Mouse (Mus musculus) neural tube, embryonic 11.5 days (tissue): ENCODE measurements around the gene Atp6v0a4. TPM values are rescaled to one million over a fixed set of nuclear protein-coding genes. Genes with fewer than 3 reads are reported as not detected.

Experiments used
- ATAC-seq: fragments of 200-750 bp; cut with Nextera tagmentation; 2 replicates; pipeline ENCODE4 v1.8.0; 2017; ENCODE audit warnings: moderate number of reproducible peaks, mild to moderate bottlenecking, moderate TSS enrichment, moderate library complexity; ENCODE audit not compliant: insufficient read depth, low FRiP score, low TSS enrichment
- DNase-seq: peaks from one replicate; pipeline ENCODE4 v3.0.0-alpha.2; 2015; ENCODE audit warnings: low spot score
- H3K27ac ChIP-seq: fragments of 300-500 bp; sonication (generic); 2 replicates; pipeline ENCODE4 v1.5.1; 2014; ENCODE audit warnings: low read depth, mild to moderate bottlenecking, low read length
- H3K27me3 ChIP-seq: fragments of 300-500 bp; sonication (generic); 2 replicates; pipeline ENCODE4 v1.6.1; 2014; ENCODE audit warnings: mild to moderate bottlenecking, low read length, mixed read lengths; ENCODE audit not compliant: control insufficient read depth, insufficient read depth
- H3K36me3 ChIP-seq: fragments of 300-500 bp; sonication (generic); 2 replicates; pipeline ENCODE4 v1.6.1; 2014; ENCODE audit warnings: mild to moderate bottlenecking, low read length, moderate library complexity, mixed read lengths; ENCODE audit not compliant: control insufficient read depth, insufficient read depth
- H3K4me1 ChIP-seq: fragments of 300-500 bp; sonication (generic); 2 replicates; pipeline ENCODE4 v1.6.1; 2014; ENCODE audit warnings: low read length, mixed read lengths; ENCODE audit not compliant: control insufficient read depth, insufficient read depth
- H3K4me2 ChIP-seq: fragments of 300-500 bp; sonication (generic); 2 replicates; pipeline ENCODE4 v1.6.1; 2014; ENCODE audit warnings: low read depth, mild to moderate bottlenecking, moderate library complexity
- H3K4me3 ChIP-seq: fragments of 300-500 bp; sonication (generic); 2 replicates; pipeline ENCODE4 v1.5.1; 2014; ENCODE audit warnings: low read depth, low read length
- H3K9ac ChIP-seq: fragments of 300-500 bp; sonication (generic); 2 replicates; pipeline ENCODE4 v1.6.1; 2014; ENCODE audit warnings: mild to moderate bottlenecking, low read length
- H3K9me3 ChIP-seq: fragments of 300-500 bp; sonication (generic); 2 replicates; pipeline ENCODE4 v1.6.1; 2016; ENCODE audit warnings: low read length; ENCODE audit not compliant: control insufficient read depth
- WGBS: fragments of 180-500 bp; shearing (Covaris S2); extraction: QIAGEN DNeasy Blood & Tissue Kit; methylation state at CpG from one replicate; pipeline ENCODE4 v1.1.7; 2014; 5-methylcytosine and 5-hydroxymethylcytosine counted together
- polyA plus RNA-seq: library from polyadenylated mRNA; unstranded; fragments of >200 nt; fragmentation: Nextera tagmentation; extraction: Ambion mirVana; gene quantifications from 2 replicates; pipeline ENCODE4 v1.2.1, GENCODE M21; 2014

The Atp6v0a4 gene
- polyA plus RNA-seq, 1 experiment from 2014 or later = not detected

DNA sequence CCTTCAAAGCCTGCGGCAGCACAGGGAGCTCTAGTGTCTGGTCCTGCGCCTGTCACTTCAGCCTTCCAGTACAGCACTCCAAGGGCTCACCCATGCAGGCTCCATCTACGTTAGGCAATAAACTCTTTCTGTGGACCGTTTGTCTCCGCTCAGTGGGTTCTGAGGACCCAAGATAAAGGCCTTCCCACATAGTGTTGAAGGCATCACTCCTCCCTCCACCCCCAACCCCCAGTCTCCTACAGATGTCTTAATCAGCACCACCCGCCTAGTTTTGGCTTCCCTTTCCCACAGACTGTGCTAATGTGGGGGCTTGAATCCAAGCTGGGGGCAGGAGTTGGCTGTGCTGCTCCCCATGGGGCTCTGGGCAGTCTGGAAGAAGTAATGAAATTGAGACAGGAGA, 20.6 kb downstream of the Atp6v0a4 start:
- Histone ChIP-seq H3K27me3 (no peaks in the 10 kb centered on the region), H3K36me3 (no peaks in the 10 kb centered on the region), H3K27ac (no peak overlapping the region), H3K4me3 (no peak overlapping the region), H3K9me3 (no peaks in the 10 kb centered on the region), H3K4me1 (no peaks in the 10 kb centered on the region), H3K4me2 (no peak overlapping the region), H3K9ac (no peak overlapping the region)
- WGBS = 47% methylated on average over 6 of the region's 6 CpGs
- DNase-seq (no peak), ATAC-seq (no peak)

DNA sequence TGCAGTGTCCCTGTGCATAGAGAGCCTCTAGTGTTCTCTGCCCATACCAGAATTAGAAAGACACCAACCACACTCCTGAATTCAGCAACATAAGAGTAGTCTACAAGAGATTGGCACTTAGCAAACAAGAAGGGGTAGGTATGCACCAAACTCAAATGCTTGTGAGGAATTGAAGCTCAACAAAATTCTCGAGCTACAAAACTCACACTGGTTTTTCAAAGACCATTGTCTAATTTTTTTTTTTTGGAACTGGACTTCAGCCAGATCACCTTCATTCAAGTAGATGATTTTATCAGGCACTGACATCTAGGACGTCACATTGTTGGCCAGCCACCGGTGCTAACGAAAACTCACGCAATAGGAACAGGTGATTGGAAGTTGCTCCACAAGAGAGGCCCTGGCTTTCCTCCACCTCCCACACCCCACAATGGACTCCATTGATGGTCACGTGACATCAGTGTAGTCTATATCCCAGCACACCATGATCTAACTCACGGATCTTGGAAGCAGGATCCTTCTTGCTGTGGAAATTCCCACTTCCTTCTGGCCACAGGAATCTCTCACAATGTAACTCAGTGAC, 22.1 kb downstream of the Atp6v0a4 start:
- H3K4me2 ChIP-seq = no peak overlapping the region
- 84% methylated on average over 7 of the region's 7 CpGs for WGBS
- H3K27ac ChIP-seq = no peak overlapping the region
- ATAC-seq (no peak), DNase-seq (no peak)
- H3K9ac ChIP-seq = no peak overlapping the region
- no peaks in the 10 kb centered on the region for H3K4me1 ChIP-seq
- no peaks in the 10 kb centered on the region for H3K9me3 ChIP-seq
- H3K4me3 ChIP-seq = no peak overlapping the region
- no peaks in the 10 kb centered on the region for H3K27me3 ChIP-seq
- no peaks in the 10 kb centered on the region for H3K36me3 ChIP-seq

DNA sequence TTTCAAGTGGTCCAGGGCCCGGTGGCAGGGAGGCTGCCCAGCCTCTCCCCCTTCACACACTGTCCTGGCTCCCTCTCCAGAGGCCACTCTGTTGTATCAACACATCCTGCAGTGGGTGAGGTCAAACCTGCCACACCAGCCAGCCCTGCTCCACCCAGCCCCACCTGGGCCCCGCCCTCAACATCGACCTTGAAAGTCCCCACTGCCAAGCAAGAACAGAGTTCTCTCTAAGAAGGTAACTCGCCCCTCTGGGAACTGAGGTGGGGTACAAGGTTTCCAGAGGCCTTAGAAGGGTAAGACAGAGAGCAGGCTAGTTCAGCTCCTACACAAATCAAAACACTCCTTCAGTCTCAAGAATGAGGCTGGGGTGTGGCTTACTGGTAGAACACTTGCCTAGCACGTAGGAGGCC, 27.4 kb downstream of the Atp6v0a4 start:
- no peak overlapping the region for H3K4me2 ChIP-seq
- H3K4me1 ChIP-seq = no peaks in the 10 kb centered on the region
- H3K4me3 ChIP-seq = no peak overlapping the region
- no peak for ATAC-seq
- no peak for DNase-seq
- no peak overlapping the region for H3K27ac ChIP-seq
- H3K9ac ChIP-seq = no peak overlapping the region
- 75% methylated on average over 5 of the region's 5 CpGs for WGBS
- no peaks in the 10 kb centered on the region for H3K27me3 ChIP-seq
- H3K9me3 ChIP-seq = no peaks in the 10 kb centered on the region
- H3K36me3 ChIP-seq = no peaks in the 10 kb centered on the region

DNA sequence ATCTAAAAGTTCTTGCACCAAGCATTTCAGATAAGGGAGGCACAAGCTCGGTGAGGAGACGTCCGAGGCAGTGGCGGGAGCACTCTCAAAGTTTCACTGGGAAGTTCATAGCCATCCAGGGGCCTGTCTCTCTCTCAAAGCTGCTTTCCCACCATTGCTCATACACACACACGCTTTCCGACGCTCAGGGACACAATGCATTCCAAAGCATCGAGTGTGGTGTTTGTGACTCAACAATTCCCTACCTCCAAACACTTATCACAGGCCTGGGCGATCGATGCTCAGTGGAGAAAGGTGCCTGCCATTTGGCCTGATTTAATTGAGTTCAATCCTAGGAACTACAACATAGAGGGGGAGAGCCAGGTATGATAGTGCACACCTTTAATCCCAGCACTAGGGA, 29.7 kb downstream of the Atp6v0a4 start:
- 93% methylated on average over 10 of the region's 10 CpGs for WGBS
- Histone ChIP-seq H3K36me3 (no peaks in the 10 kb centered on the region), H3K4me2 (no peak overlapping the region), H3K9ac (no peak overlapping the region), H3K9me3 (no peaks in the 10 kb centered on the region), H3K4me1 (no peaks in the 10 kb centered on the region), H3K27me3 (no peaks in the 10 kb centered on the region), H3K4me3 (no peak overlapping the region), H3K27ac (no peak overlapping the region)
- no peak for DNase-seq
- no peak for ATAC-seq

DNA sequence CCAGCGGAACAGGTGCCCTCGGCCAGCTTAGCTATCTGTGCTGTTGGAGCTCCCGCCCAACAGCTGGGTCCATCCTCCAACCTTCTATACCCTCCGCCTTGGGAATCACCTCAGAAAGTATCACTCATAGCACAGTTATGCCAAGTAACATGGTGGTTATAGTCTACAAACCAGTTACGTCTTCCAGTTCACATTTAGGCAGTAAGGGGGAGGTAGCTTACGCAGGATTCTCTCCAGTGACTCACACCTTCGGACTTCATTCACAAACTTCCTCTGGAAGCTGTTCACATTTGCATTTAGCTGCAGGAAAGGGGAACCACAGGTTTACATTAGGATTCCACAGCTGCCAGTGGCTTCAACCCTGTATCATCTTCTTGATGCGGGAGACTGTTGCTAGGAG, 31.8 kb downstream of the Atp6v0a4 start:
- no peak for DNase-seq
- no peaks in the 10 kb centered on the region for H3K4me1 ChIP-seq
- H3K4me3 ChIP-seq = no peak overlapping the region
- WGBS = 96% methylated on average over 8 of the region's 8 CpGs
- no peaks in the 10 kb centered on the region for H3K9me3 ChIP-seq
- H3K36me3 ChIP-seq = no peaks in the 10 kb centered on the region
- H3K27ac ChIP-seq = no peak overlapping the region
- no peak for ATAC-seq
- no peaks in the 10 kb centered on the region for H3K27me3 ChIP-seq
- no peak overlapping the region for H3K9ac ChIP-seq
- H3K4me2 ChIP-seq = no peak overlapping the region

DNA sequence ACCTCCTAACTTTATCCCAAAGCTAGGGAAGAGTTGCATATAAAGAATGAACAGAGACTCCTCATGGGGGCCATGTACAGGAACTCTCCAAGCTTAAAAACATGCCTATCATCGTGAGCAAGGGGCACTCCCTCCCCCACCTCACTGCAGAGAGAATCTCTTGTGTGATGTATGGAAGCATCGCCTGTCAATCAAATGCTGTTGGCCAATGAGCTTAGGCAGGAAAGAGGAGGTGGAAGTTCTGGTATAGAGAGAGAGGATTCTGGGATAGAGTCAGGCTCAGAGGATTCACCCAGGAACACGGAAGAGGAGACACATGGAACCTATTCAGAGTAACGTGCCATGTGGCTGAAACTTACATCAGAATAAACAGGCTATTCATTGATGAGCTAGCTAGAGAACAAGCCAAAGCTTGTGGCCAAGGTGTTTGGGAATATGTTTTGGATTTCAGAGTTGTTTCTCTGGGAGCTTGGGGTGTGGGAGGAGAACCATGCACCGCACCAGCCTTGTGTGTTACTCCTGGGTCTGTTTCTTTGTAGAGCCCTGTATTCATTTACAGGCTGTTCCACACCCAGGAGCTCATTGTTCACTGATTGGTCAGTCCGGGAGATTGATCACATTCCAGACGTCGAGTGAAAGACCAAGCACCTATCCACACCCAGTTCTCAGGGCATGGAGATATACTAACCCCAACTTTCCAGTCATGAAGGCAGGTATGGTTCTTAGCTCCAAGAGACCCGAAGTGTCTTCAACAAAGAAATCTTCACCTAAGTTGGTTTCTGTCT, 37.0 kb downstream of the Atp6v0a4 start:
- WGBS = 82% methylated on average over 9 of the region's 9 CpGs
- H3K9me3 ChIP-seq = no peaks in the 10 kb centered on the region
- no peaks in the 10 kb centered on the region for H3K36me3 ChIP-seq
- H3K4me1 ChIP-seq = no peaks in the 10 kb centered on the region
- no peak for DNase-seq
- H3K27me3 ChIP-seq = no peaks in the 10 kb centered on the region
- H3K4me3 ChIP-seq = no peak overlapping the region
- H3K4me2 ChIP-seq = no peak overlapping the region
- ATAC-seq = no peak
- H3K9ac ChIP-seq = no peak overlapping the region
- no peak overlapping the region for H3K27ac ChIP-seq

DNA sequence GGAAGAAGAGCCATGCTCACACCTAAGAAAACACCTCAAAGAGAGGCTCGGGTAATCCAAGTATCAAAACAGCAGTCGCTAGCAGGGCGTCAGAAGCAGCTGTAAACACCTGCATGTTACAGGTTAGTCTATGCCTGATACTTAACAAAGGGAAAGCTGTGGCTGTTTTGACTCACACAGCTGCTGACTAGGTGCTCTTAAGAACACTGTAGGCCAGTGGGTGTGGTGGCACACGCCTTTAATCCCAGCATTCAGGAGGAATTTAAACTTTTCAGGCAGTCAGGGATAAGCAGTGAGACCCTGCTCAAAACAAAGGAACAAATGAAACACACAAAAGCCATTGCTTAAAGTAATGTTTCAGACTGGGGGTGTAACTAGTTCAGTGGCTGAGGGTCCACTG, 41.2 kb downstream of the Atp6v0a4 start:
- no peaks in the 10 kb centered on the region for H3K27me3 ChIP-seq
- no peaks in the 10 kb centered on the region for H3K36me3 ChIP-seq
- no peaks in the 10 kb centered on the region for H3K4me1 ChIP-seq
- H3K4me2 ChIP-seq = no peak overlapping the region
- 51% methylated on average over 4 of the region's 4 CpGs for WGBS
- H3K9me3 ChIP-seq = no peaks in the 10 kb centered on the region
- DNase-seq (no peak), ATAC-seq (no peak)
- no peak overlapping the region for H3K4me3 ChIP-seq
- H3K27ac ChIP-seq = no peak overlapping the region
- no peak overlapping the region for H3K9ac ChIP-seq

DNA sequence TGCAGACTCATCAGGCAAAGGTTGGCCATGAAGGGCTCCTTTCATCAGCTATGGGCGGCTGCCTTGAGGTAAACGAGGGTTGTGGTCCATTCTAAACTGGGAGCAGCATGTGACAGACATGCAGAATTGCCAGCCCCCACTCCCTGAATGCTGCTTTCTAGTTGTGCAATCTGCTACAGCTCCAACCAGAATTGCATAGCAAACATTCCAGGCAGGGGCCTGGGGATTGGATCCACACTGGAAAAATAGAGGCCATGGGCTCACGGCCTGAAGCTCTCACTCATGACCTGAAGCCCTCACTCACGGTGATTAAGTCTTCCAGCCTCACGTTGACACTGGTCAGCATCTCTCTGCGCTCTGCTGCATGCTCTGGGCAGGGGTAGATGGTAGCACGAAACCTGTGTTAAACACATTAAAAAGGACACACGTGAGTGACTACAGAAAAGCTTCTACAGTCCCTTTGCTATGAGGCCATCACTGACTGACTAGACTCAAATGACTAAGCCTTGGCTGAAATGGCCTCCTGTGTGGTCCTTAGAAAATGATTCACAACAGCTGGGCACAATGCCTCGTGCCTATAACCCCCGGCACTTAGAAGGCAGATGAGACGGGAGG, 42.6 kb downstream of the Atp6v0a4 start:
- Histone ChIP-seq H3K4me1 (no peaks in the 10 kb centered on the region), H3K27ac (no peak overlapping the region), H3K9me3 (no peaks in the 10 kb centered on the region), H3K27me3 (no peaks in the 10 kb centered on the region), H3K4me2 (no peak overlapping the region), H3K9ac (no peak overlapping the region), H3K36me3 (no peaks in the 10 kb centered on the region), H3K4me3 (no peak overlapping the region)
- ATAC-seq (no peak), DNase-seq (no peak)
- WGBS = 62% methylated on average over 11 of the region's 11 CpGs

DNA sequence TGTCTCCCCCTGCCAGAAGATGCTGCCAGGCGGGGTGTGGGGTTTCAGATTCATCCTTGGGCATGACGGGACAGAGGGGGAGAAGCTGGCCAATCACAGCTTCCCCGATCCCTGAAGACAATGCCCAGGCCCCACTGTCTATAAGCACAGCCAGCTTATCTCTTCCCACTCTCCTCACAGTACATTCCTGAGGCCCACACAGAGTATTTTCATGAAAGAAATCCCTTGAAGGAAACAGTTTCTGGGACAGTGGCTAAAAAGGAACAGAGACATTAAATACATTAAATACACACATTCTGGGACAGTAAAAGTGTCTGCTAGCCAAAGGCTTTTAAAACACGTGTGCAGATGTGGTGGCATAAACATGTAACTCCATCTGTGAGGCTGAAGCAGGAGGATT, 44.0 kb downstream of the Atp6v0a4 start:
- WGBS = 78% methylated on average over 4 of the region's 4 CpGs
- Histone ChIP-seq H3K27me3 (no peaks in the 10 kb centered on the region), H3K27ac (no peak overlapping the region), H3K4me2 (no peak overlapping the region), H3K36me3 (no peaks in the 10 kb centered on the region), H3K9me3 (no peaks in the 10 kb centered on the region), H3K9ac (no peak overlapping the region), H3K4me3 (no peak overlapping the region), H3K4me1 (no peaks in the 10 kb centered on the region)
- DNase-seq (no peak), ATAC-seq (no peak)
